Mouse (Mus musculus): ENCODE results near the gene Gm49380.

Gm49380 gene

GRCm38 (mm10) chr9:44017846-44018245 lies 95.5 kb downstream of the Gm49380 start:
- DNase-seq (ENCODE audit: low read depth), result no peak

All from c-Kit-positive CD71-negative TER-119-negative erythroid progenitor cells, embryonic 14.5 days (primary cell).